Mouse (Mus musculus) lung, postnatal 0 days (tissue): ENCODE data around the gene Prkcb.

Source experiments
- CTCF ChIP-seq: IDR thresholded peaks from 2 replicates; pipeline ENCODE4 v1.5.1; 2016; ENCODE audit warnings: antibody characterized with exemption, mild to moderate bottlenecking
- EP300 ChIP-seq: IDR thresholded peaks from 2 replicates; pipeline ENCODE4 v1.6.1; 2016; ENCODE audit warnings: antibody characterized with exemption, mild to moderate bottlenecking, control low read depth

DNA sequence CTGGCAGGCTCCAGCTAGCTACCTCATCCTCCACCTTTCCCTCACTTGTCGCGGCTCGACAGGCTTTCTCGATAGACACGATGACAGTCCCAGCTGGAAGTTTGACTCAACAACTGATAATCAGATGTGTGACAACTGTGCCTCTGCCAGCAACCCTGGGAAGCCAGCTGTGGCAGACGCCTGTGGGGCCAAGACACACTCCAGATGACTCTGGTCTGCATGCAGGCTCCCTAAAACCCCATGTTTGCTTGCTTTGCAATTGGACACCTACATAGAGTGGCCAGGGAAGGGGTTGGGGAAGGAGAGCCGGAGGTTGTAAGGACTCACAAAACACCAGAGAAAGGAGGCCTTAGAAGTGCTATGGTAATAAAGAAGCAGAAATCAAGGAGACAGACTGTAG lies 221.4 kb downstream of the Prkcb start:
- TF ChIP-seq CTCF = no peak
- TF ChIP-seq EP300 = peak; percentile 72
